Mouse (Mus musculus): Measurements from ENCODE around the gene Nup210l. TPM values are rescaled to one million over a fixed set of nuclear protein-coding genes. Genes with fewer than 3 reads are reported as not detected.

Nup210l gene
- polyA plus RNA-seq, 1 experiment from 2014 or later: 0.76 TPM

GRCm38 (mm10) chr3:90256731-90257530 is 153.0 kb downstream of the Nup210l start:
- Histone ChIP-seq H3K9me3 (ENCODE audit: control insufficient read depth, low read length) (no peaks in the 10 kb centered on the region), H3K4me3 (ENCODE audit: low read length) (no peak overlapping the region), H3K4me1 (ENCODE audit: control insufficient read depth, insufficient read depth, low read length) (peaks cover 7% of the 10 kb centered on the region), H3K36me3 (ENCODE audit: control insufficient read depth, insufficient read depth, low read length) (peaks cover 41% of the 10 kb centered on the region), H3K9ac (ENCODE audit: low read depth, low read length) (no peak overlapping the region), H3K27me3 (ENCODE audit: control insufficient read depth, insufficient read depth, low read length) (no peaks in the 10 kb centered on the region), H3K4me2 (replicated peaks; ENCODE audit: low read depth, low read length) (no peak overlapping the region), H3K27ac (ENCODE audit: low read depth, low read length) (no peak overlapping the region)
- whole genome bisulfite sequencing: 91% methylated on average over 19 of the region's 19 CpGs
- no peak for ATAC-seq (ENCODE audit: low FRiP score, low TSS enrichment)

DNA sequence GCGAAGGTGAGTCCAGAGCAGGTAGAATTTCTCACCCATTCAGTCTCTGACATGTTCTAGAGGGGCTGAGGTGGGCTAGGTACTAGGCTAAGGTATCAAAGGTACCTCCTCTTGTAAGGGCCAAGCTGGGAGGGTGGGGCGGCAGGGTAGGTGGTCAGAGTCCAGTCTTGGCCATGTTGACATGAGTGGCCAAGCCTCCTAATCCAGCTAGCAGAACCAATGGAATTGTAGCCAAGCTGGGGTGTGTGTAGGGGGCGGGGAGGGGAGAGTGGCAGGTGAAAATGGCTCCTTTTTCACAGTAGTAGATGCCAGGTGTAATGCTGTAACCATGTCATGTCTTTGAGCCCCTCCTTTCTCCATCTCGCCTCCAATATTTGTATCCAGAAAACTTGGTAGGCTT is 154.6 kb downstream of the Nup210l start:
- Histone ChIP-seq H3K9me3 (ENCODE audit: control insufficient read depth, low read length) (no peaks in the 10 kb centered on the region), H3K9ac (ENCODE audit: low read depth, low read length) (no peak overlapping the region), H3K27me3 (ENCODE audit: control insufficient read depth, insufficient read depth, low read length) (no peaks in the 10 kb centered on the region), H3K36me3 (ENCODE audit: control insufficient read depth, insufficient read depth, low read length) (peaks cover 57% of the 10 kb centered on the region), H3K27ac (ENCODE audit: low read depth, low read length) (no peak overlapping the region), H3K4me2 (replicated peaks; ENCODE audit: low read depth, low read length) (no peak overlapping the region), H3K4me3 (ENCODE audit: low read length) (no peak overlapping the region), H3K4me1 (ENCODE audit: control insufficient read depth, insufficient read depth, low read length) (peaks cover 7% of the 10 kb centered on the region)
- 89% methylated on average over 4 of the region's 4 CpGs for WGBS
- no peak for ATAC-seq (ENCODE audit: low FRiP score, low TSS enrichment)

MicroRNAs encoded within 50 kb of the gene (microRNA counts, 519-probe panel; counts per million panel counts)
- microRNA mmu-miR-190b: not detected

Small RNA genes within 50 kb of the gene (microRNA-seq; reads per million reads assigned to microRNA genes)
- 9.3 reads per million, percentile 27 among the genes with 10 or more reads in this experiment for gene Mir190b

Other genes with a start within 250 kb of the Nup210l start
- 0.55 and 1.1 TPM in 2 replicates for gene Il6ra, start 190.9 kb upstream of the Nup210l start, polyA plus RNA-seq (2014; fragmentation: Nextera tagmentation; extraction: Ambion mirVana)
- gene Atp8b2, start 140.6 kb upstream of the Nup210l start, polyA plus RNA-seq (2014; fragmentation: Nextera tagmentation; extraction: Ambion mirVana): 8.4 and 17.3 TPM in 2 replicates
- gene Hax1, start 105.4 kb upstream of the Nup210l start, polyA plus RNA-seq (2014; fragmentation: Nextera tagmentation; extraction: Ambion mirVana): 166 and 188 TPM in 2 replicates
- gene 4933434E20Rik, start 52.5 kb upstream of the Nup210l start, polyA plus RNA-seq (2014; fragmentation: Nextera tagmentation; extraction: Ambion mirVana): 173 and 196 TPM in 2 replicates
- gene Ubap2l, start 51.5 kb upstream of the Nup210l start, polyA plus RNA-seq (2014; fragmentation: Nextera tagmentation; extraction: Ambion mirVana): 201 and 264 TPM in 2 replicates
- gene Tpm3, start 31.5 kb upstream of the Nup210l start, polyA plus RNA-seq (2014; fragmentation: Nextera tagmentation; extraction: Ambion mirVana): 515 and 579 TPM in 2 replicates
- 1,631 and 2,471 TPM in 2 replicates for gene Rps27, start 109.5 kb downstream of the Nup210l start, polyA plus RNA-seq (2014; fragmentation: Nextera tagmentation; extraction: Ambion mirVana)
- 17.7 and 24.9 TPM in 2 replicates for gene Rab13, start 109.6 kb downstream of the Nup210l start, polyA plus RNA-seq (2014; fragmentation: Nextera tagmentation; extraction: Ambion mirVana)
- gene Jtb, start 127.5 kb downstream of the Nup210l start, polyA plus RNA-seq (2014; fragmentation: Nextera tagmentation; extraction: Ambion mirVana): 109 and 123 TPM in 2 replicates
- gene Creb3l4, start 139.4 kb downstream of the Nup210l start, polyA plus RNA-seq (2014; fragmentation: Nextera tagmentation; extraction: Ambion mirVana): 5.7 and 6.6 TPM in 2 replicates
- gene Slc39a1, start 144.0 kb downstream of the Nup210l start, polyA plus RNA-seq (2014; fragmentation: Nextera tagmentation; extraction: Ambion mirVana): 102 and 105 TPM in 2 replicates
- 16.9 and 21.5 TPM in 2 replicates for gene Crtc2, start 150.0 kb downstream of the Nup210l start, polyA plus RNA-seq (2014; fragmentation: Nextera tagmentation; extraction: Ambion mirVana)
- 2.9 and 4.5 TPM in 2 replicates for gene Dennd4b, start 161.1 kb downstream of the Nup210l start, polyA plus RNA-seq (2014; fragmentation: Nextera tagmentation; extraction: Ambion mirVana)
- gene Gatad2b, start 189.0 kb downstream of the Nup210l start, polyA plus RNA-seq (2014; fragmentation: Nextera tagmentation; extraction: Ambion mirVana): 24.5 and 25.4 TPM in 2 replicates

All from kidney, embryonic 14.5 days (tissue).